Mouse (Mus musculus): Measurements from ENCODE around the gene Ppp1cc.

Ppp1cc gene

GRCm38 (mm10) chr5:122157827-122158381, at the start of gene Ppp1cc:
Ppp1cc (plus strand) TSS chr5:122158278.
- DNase-seq, result peak; percentile 92

DNA sequence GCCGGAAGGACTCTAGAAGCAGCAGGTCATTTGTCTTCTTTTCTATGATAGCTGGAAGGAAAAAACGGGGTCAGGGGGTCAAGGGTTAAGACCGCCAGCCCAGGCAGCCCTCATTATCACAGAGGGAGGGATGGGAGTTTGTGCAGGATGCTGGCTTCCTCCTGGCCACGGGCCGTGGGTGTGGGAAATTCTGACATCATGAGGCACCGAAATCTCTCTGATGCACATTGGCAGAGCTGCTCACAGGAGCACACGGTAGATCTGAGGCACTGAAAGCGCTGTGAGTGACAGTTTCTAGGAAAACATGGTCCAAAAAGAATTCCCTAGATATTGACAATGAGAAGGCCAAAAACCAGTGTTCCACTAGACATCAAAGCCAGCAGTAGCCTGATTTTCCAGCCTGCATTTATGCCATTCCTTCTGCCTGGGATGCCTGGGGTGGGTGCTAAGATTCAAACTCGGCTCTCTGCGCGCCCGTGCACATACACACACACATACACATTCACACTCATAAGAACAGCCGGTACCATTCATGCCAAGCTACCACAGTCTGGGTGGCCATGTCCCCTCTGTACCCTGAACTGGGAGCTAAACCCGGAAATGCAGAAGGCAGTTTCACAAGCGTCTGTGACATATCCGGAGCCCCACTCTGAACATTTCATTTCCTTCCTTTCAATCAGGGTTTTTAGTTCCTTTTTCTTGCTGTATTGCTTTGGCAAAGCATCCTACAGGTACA, 48.6 kb upstream of the Ppp1cc start:
- no peak for DNase-seq

DNA sequence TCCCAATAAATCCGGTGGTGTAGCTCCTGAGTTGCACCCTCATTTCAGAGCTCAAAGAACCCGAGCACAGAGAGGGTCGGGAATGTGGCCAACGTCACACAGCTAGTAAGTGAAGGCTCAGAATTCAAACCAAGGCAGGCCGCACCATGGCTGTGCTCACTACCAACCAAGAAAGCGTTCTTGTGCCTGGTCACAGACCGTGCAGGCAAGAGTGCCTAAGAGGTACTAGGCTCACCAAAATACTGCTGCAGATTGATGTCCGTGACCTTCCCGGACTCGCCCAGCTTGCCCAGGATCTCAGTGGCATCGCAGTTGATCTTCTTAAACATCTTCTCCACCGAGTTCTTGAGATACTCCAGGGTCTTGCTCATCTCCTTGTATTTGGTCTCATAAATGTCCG, 47.5 kb upstream of the Ppp1cc start:
- no peak for DNase-seq

GRCm38 (mm10) chr5:122111091-122111932, 46.8 kb upstream of the Ppp1cc start:
- no peak for DNase-seq

GRCm38 (mm10) chr5:122111933-122112248, 46.2 kb upstream of the Ppp1cc start:
- DNase-seq, result no peak

DNA sequence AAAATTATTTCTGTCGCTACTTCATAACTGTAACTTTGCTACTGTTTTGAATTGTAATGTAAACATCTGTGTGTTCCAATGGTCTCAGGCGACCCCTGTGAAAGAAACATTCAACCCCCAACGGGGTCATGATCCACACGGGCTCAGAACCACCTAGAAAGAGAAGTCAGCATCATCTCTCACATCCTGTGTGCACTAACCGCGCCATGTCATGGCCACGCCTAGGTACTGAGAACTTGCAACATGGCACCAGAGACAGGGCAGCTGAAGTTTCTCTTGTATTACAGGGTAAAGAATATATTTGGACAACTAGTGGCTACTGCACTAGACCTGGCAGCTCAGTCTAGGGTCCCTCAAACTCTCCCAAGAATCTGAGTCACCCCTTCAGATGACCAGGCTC, 44.6 kb upstream of the Ppp1cc start:
- DNase-seq, result no peak

GRCm38 (mm10) chr5:122114176-122114575, 43.9 kb upstream of the Ppp1cc start:
- no peak for DNase-seq

GRCm38 (mm10) chr5:122115266-122115763, 42.8 kb upstream of the Ppp1cc start:
- DNase-seq, result no peak

DNA sequence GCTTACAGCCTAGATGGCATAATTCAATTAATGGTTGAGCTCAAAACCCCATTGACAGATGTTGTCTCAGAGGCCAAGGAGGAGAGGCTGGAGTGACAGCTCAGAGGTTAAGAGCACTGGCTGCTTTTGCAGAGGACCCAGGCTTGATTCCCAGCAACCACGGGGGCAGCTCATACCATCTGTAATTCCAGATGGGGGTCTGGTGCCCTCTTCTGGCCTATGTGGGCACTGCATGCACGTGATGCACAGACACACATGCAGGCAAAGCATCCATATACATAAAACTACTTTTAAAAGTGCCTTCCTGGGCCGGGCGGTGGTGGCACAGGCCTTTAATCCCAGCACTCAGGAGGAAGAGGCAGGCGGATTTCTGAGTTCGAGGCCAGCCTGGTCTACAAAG, 41.8 kb upstream of the Ppp1cc start:
- DNase-seq, result no peak

DNA sequence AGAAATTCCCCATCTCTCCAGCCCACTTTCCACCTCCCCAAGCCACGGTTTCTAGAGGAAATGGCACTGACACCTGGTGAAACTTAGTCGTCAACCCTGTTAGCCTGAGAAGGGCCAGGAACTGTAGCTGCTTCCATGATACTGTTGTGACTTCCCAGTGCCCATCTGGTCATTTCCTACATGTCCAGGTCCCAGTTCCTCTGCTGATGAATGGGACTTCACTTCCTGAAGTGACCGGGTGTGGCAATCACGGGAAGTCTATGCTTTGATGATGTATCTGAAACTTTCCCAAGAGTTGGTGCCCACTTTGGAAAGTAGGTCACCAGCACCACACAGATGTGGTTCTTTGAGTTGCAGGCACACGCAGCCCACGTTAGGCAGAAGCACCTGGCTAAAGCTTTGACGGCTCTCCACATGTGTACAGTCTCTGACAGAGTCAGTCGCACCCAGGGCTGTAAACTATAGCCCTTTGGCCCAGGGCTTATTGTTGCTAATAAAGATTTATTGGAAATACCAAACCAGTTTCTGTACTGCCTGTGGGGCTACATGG, 32.8 kb upstream of the Ppp1cc start:
- no peak for DNase-seq

GRCm38 (mm10) chr5:122129068-122129655, 28.9 kb upstream of the Ppp1cc start:
- peak; percentile 61 for DNase-seq

- DNase-seq, result no peak
These were observed 27.6 kb upstream of the Ppp1cc start for GRCm38 (mm10) chr5:122130341-122130998.

GRCm38 (mm10) chr5:122131076-122132051, 26.7 kb upstream of the Ppp1cc start:
- DNase-seq, result peak; percentile 67

DNA sequence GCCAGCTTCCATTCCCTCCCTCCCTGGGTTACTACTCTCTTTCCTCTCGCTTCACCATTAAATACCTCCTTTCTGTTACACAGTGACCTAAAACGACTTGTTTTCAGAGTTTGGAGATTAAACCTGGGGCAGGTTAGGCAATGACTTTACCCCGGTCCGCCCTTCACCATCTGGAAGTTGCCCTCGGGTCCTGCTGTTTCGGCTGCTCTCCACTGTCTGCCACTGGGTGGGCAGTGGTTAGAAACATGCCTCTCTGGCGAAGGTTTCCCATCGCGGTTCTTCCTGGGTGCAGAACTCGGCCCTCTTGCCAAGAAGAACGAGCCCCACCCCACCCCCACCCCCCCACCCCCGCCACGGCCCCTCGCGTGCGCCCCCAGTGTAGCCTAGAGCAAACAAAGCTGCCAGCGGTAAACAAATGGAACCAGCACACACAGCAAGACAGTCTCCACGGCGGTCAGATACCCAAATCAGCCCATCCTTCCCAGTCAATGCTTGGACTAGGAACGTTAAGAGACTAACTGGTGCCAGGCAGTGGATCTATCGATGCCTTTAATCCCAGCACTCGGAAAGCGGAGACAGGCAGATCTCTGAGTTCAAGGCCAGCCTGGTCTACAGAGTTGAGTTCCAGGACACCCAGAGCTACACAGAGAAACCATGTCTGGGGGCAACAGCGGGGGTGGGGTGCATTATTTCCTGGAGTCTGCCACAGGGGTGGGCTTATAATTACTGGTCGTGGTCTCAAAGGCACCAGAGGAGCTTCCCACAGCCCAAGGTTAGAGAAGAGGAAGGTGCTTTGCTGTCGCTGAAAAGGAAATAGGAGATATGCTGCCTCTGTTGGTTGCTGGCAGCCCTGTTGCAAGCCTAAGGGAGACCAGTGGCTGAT, 25.7 kb upstream of the Ppp1cc start:
- no peak for DNase-seq

DNA sequence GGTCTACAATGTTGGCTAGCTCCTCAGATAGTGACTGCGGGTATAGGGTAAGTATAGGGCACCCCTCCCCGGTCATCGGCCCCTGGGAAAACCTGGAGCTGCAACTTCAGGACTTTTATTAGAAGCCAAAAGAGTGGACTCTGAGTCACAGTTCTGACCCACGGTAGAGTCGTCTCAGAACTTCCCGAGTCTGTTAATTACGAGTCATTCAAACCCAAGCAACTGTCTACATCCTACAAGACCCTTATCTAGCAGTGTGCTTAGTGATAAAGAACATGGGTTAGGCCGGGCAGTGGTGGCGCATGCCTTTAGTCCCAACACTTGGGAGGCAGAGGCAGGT, 25.1 kb upstream of the Ppp1cc start:
- DNase-seq, result no peak

DNA sequence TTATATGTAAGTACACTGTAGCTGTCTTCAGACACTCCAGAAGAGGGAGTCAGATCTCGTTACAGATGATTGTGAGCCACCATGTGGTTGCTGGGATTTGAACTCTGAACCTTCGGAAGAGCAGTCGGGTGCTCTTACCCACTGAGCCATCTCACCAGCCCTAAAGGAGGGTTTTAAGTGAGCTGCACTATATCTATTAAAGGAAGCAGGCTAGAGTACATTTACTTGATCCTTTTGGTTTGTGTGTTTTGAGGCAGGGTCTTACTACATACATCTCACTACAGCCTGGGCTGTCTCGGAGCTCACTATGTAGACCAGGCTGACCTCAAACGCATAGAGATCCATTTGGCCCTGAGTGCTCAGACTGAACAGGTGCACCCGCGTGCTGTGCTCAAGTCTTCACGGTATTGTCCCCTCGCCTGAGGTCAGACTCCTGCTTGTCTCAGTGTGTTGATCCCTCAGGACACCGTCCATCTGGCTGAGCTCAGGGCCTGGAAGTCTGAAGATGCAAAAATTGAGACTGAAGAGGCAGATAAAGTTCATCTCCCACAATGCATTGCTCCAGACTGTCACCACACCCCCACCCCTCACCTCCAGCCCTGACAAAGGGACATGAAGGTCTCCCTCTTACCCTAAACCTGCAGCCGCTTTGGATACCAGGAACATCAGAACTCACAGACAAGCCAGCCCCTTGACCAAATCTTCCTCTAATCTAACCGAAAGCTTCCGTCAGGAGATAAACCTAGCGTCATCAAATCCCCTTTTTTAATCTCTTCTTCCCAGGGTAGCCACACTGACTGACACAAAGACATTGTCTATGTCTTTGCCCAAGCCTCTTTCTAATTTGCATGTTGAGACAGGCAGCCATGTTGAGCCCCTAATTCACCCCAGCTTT, 23.4 kb upstream of the Ppp1cc start:
- DNase-seq, result no peak

GRCm38 (mm10) chr5:122135290-122135882, 22.7 kb upstream of the Ppp1cc start:
- DNase-seq, result no peak

DNA sequence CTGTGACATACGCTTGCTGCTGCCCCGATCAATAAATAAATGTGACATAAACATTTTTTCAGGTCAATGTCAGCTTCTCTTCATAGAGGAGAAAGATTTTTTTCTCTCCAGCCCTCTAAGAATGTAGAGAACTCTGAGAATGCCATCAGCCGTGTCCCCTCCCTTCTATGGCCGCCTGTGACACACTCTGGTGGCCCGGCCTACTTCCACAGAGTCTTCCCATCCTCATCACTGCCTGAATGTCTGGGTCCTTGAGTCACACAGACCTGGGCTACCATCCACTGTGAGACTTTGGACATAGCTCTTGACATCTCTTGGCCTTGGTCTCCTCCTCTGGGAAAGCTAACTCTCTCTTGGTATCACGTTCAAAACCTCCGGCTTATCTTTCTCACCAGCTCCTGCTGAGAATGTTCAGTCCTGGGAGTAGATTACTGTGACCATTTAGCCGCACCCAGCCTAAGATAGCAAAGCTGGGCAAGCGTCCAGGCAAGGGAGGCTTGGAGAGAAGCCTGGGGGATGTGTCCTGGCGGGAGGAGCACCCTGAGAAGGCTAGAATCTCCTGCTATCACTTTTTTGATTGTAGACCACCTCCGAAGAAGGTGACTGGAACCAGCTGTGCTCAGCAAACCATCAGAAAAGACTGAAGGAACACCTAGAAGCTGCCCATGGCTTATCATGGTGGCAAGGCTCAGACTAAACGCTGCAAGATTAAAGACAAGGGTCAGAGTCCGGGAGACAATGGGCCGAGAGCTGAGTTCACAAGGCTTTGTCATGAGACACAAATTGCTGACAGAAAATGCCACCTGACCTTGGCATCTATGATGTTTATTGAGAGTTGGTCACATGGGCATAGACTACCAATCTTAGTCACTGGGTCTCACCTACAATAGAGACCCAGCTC, 21.3 kb upstream of the Ppp1cc start:
- DNase-seq, result no peak

Measured in kidney, adult 11 months (tissue).